Mouse (Mus musculus): Measurements from ENCODE around the gene Lemd1.

- no peak for TF ChIP-seq POLR2A (IDR thresholded peaks at IDR 0.05; ENCODE audit: control insufficient read depth, extremely low read depth, insufficient read depth, low read length, poor library complexity)
- no peak for TF ChIP-seq CTCF (IDR thresholded peaks at IDR 0.05; ENCODE audit: borderline replicate concordance, control insufficient read depth, extremely low read depth, insufficient read depth, low read length, poor library complexity)
Measured at GRCm38 (mm10) chr1:132190040-132190513, 1.2 kb upstream of the Lemd1 start.
